Mouse (Mus musculus): ENCODE measurements at regions not wholly inside any gene's neighbourhood (a gene's known extent, or its start where the extent isn't known, plus 50 kb on each side); places are given as distances from the start of the nearest gene placed in this dataset.
"Not testable (repeated sequence)": the region's sequence is repeated elsewhere in the genome, so short reads cannot be mapped to it uniquely, and the experiment has no call there.

- Histone ChIP-seq H3K27ac (no peak overlapping the region), H3K4me1 (peaks cover 31% of the 10 kb centered on the region), H3K36me3 (replicated peaks) (no peaks in the 10 kb centered on the region), H3K9me3 (no peaks in the 10 kb centered on the region), H3K4me3 (no peak overlapping the region), H3K27me3 (ENCODE audit: poor library complexity, severe bottlenecking) (no peaks in the 10 kb centered on the region)
- WGBS, result 89% methylated on average over 8 of the region's 8 CpGs
- no peak for DNase-seq (ENCODE audit: extremely low spot score, low spot score)
These were observed 99.0 kb upstream of the Thpo start for GRCm38 (mm10) chr16:20833301-20833700.

- 62% methylated on average over 6 of the region's 6 CpGs for WGBS
- no peak for DNase-seq (ENCODE audit: extremely low spot score, low spot score)
- Histone ChIP-seq H3K36me3 (replicated peaks) (no peaks in the 10 kb centered on the region), H3K4me1 (peaks cover 14% of the 10 kb centered on the region), H3K27me3 (ENCODE audit: poor library complexity, severe bottlenecking) (no peaks in the 10 kb centered on the region), H3K27ac (no peak overlapping the region), H3K9me3 (no peaks in the 10 kb centered on the region), H3K4me3 (no peak overlapping the region)
These were observed 95.6 kb upstream of the Thpo start for GRCm38 (mm10) chr16:20829732-20830435.

GRCm38 (mm10) chr16:20828996-20829731, 94.9 kb upstream of the Thpo start:
- H3K27ac ChIP-seq, result no peak overlapping the region
- no peak overlapping the region for H3K4me3 ChIP-seq
- WGBS, result 83% methylated on average over 5 of the region's 5 CpGs
- DNase-seq (ENCODE audit: extremely low spot score, low spot score), result no peak
- H3K4me1 ChIP-seq, result peaks cover 17% of the 10 kb centered on the region
- no peaks in the 10 kb centered on the region for H3K27me3 ChIP-seq (ENCODE audit: poor library complexity, severe bottlenecking)
- H3K9me3 ChIP-seq, result no peaks in the 10 kb centered on the region
- no peaks in the 10 kb centered on the region for H3K36me3 ChIP-seq (replicated peaks)

- no peaks in the 10 kb centered on the region for H3K9me3 ChIP-seq
- H3K4me1 ChIP-seq, result peaks cover 9% of the 10 kb centered on the region
- H3K27ac ChIP-seq, result no peak overlapping the region
- H3K36me3 ChIP-seq (replicated peaks), result no peaks in the 10 kb centered on the region
- WGBS, result 63% methylated on average over 7 of the region's 7 CpGs
- no peak overlapping the region for H3K4me3 ChIP-seq
- DNase-seq (ENCODE audit: extremely low spot score, low spot score), result no peak
- no peaks in the 10 kb centered on the region for H3K27me3 ChIP-seq (ENCODE audit: poor library complexity, severe bottlenecking)
These were observed 89.9 kb upstream of the Thpo start for GRCm38 (mm10) chr16:20824226-20824625.

GRCm38 (mm10) chr16:20820939-20821338, 86.6 kb upstream of the Thpo start:
- Histone ChIP-seq H3K9me3 (no peaks in the 10 kb centered on the region), H3K4me1 (peaks cover 21% of the 10 kb centered on the region), H3K27me3 (ENCODE audit: poor library complexity, severe bottlenecking) (no peaks in the 10 kb centered on the region), H3K27ac (no peak overlapping the region), H3K36me3 (replicated peaks) (no peaks in the 10 kb centered on the region), H3K4me3 (no peak overlapping the region)
- no peak for DNase-seq (ENCODE audit: extremely low spot score, low spot score)

- H3K4me1 ChIP-seq, result peaks cover 21% of the 10 kb centered on the region
- H3K4me3 ChIP-seq, result no peak overlapping the region
- H3K36me3 ChIP-seq (replicated peaks), result no peaks in the 10 kb centered on the region
- H3K27me3 ChIP-seq (ENCODE audit: poor library complexity, severe bottlenecking), result no peaks in the 10 kb centered on the region
- no peak for DNase-seq (ENCODE audit: extremely low spot score, low spot score)
- no peak overlapping the region for H3K27ac ChIP-seq
- 90% methylated on average over 3 of the region's 3 CpGs for WGBS
- peaks cover 3% of the 10 kb centered on the region for H3K9me3 ChIP-seq
These were observed 85.3 kb upstream of the Thpo start for GRCm38 (mm10) chr16:20819568-20819967.

- Histone ChIP-seq H3K27me3 (ENCODE audit: poor library complexity, severe bottlenecking) (no peaks in the 10 kb centered on the region), H3K4me1 (peaks cover 15% of the 10 kb centered on the region), H3K4me3 (no peak overlapping the region), H3K36me3 (replicated peaks) (no peaks in the 10 kb centered on the region), H3K9me3 (peaks cover 3% of the 10 kb centered on the region), H3K27ac (0 out of 2 replicates have a peak overlapping the region, but pooled peaks have one; percentile 27)
- no peak for DNase-seq (ENCODE audit: extremely low spot score, low spot score)
- 49% methylated on average over 5 of the region's 5 CpGs for WGBS
These were observed 84.4 kb upstream of the Thpo start for GRCm38 (mm10) chr16:20818711-20819189.

- Histone ChIP-seq H3K27ac (no peak overlapping the region), H3K9me3 (peaks cover 3% of the 10 kb centered on the region), H3K4me1 (peaks cover 13% of the 10 kb centered on the region), H3K27me3 (ENCODE audit: poor library complexity, severe bottlenecking) (no peaks in the 10 kb centered on the region), H3K36me3 (replicated peaks) (no peaks in the 10 kb centered on the region), H3K4me3 (no peak overlapping the region)
- no peak for DNase-seq (ENCODE audit: extremely low spot score, low spot score)
- WGBS, result 88% methylated on average over 2 of the region's 2 CpGs
These were observed 80.7 kb upstream of the Thpo start for GRCm38 (mm10) chr16:20814976-20815375.

GRCm38 (mm10) chr16:20814240-20814639, 79.9 kb upstream of the Thpo start:
- peaks cover 3% of the 10 kb centered on the region for H3K9me3 ChIP-seq
- H3K4me3 ChIP-seq, result no peak overlapping the region
- DNase-seq (ENCODE audit: extremely low spot score, low spot score), result no peak
- no peaks in the 10 kb centered on the region for H3K36me3 ChIP-seq (replicated peaks)
- H3K4me1 ChIP-seq, result peaks cover 13% of the 10 kb centered on the region
- no peak overlapping the region for H3K27ac ChIP-seq
- H3K27me3 ChIP-seq (ENCODE audit: poor library complexity, severe bottlenecking), result no peaks in the 10 kb centered on the region

- WGBS, result 64% methylated on average over 5 of the region's 5 CpGs
- H3K36me3 ChIP-seq (replicated peaks); DNase-seq (ENCODE audit: extremely low spot score, low spot score); H3K4me3 ChIP-seq; H3K4me1 ChIP-seq; H3K27ac ChIP-seq; H3K27me3 ChIP-seq (ENCODE audit: poor library complexity, severe bottlenecking); H3K9me3 ChIP-seq: not testable (repeated sequence)
These were observed 77.7 kb upstream of the Thpo start for GRCm38 (mm10) chr16:20812025-20812424.

GRCm38 (mm10) chr16:20810322-20810721, 76.0 kb upstream of the Thpo start:
- Histone ChIP-seq H3K9me3 (no peaks in the 10 kb centered on the region), H3K36me3 (replicated peaks) (no peaks in the 10 kb centered on the region), H3K4me1 (peaks cover 1% of the 10 kb centered on the region), H3K27ac (no peak overlapping the region), H3K27me3 (ENCODE audit: poor library complexity, severe bottlenecking) (no peaks in the 10 kb centered on the region), H3K4me3 (no peak overlapping the region)
- DNase-seq (ENCODE audit: extremely low spot score, low spot score), result no peak
- WGBS, result 85% methylated on average over 3 of the region's 3 CpGs

GRCm38 (mm10) chr16:20808263-20808662, 74.0 kb upstream of the Thpo start:
- Histone ChIP-seq H3K36me3 (replicated peaks) (no peaks in the 10 kb centered on the region), H3K4me3 (no peak overlapping the region), H3K27me3 (ENCODE audit: poor library complexity, severe bottlenecking) (no peaks in the 10 kb centered on the region), H3K27ac (no peak overlapping the region), H3K4me1 (peaks cover 14% of the 10 kb centered on the region), H3K9me3 (no peaks in the 10 kb centered on the region)
- no peak for DNase-seq (ENCODE audit: extremely low spot score, low spot score)
- WGBS, result 94% methylated on average over 2 of the region's 2 CpGs

GRCm38 (mm10) chr16:20806739-20807138, 72.4 kb upstream of the Thpo start:
- H3K27ac ChIP-seq, result no peak overlapping the region
- no peaks in the 10 kb centered on the region for H3K27me3 ChIP-seq (ENCODE audit: poor library complexity, severe bottlenecking)
- no peak for DNase-seq (ENCODE audit: extremely low spot score, low spot score)
- no peaks in the 10 kb centered on the region for H3K36me3 ChIP-seq (replicated peaks)
- no peaks in the 10 kb centered on the region for H3K9me3 ChIP-seq
- 90% methylated on average over 7 of the region's 7 CpGs for WGBS
- H3K4me1 ChIP-seq, result peaks cover 15% of the 10 kb centered on the region
- H3K4me3 ChIP-seq, result no peak overlapping the region

All from forebrain, embryonic 10.5 days (tissue).